Comparison of ENCODE assay signal across 25 mouse cellular contexts in genomic region chr8:44919487-44920082, GRCm38 (mm10). TPM values are rescaled to one million over a fixed set of nuclear protein-coding genes. Genes with fewer than 3 reads are reported as not detected.
"Had no signal": no experiment of that assay in that cellular context is flagged by ENCODE, and none has a peak within 500 bp of the region (broad histone marks: within the 10 kb centered on the region; RNA-seq: fewer than 3 reads in every experiment).

No protein-coding gene starts in this region.

- H3K27me3 ChIP-seq: heart, embryonic 12.5 days; hindbrain, embryonic 13.5 days; intestine, embryonic 15.5 days; limb, embryonic 12.5 days; liver, embryonic 13.5 days; liver, embryonic 15.5 days had no signal

- H3K4me1 ChIP-seq: heart, embryonic 10.5 days; heart, embryonic 12.5 days; hindbrain, embryonic 13.5 days; intestine, embryonic 15.5 days; limb, embryonic 12.5 days; liver, embryonic 13.5 days; liver, embryonic 15.5 days had no signal

- DNase-seq: gastrocnemius, postnatal 14 days; gastrocnemius, postnatal 36 days; heart, adult 18-20 months; heart, postnatal 14 days; heart, postnatal 36 days; kidney, adult 18-20 months; kidney, adult 8-10 months; kidney, postnatal 10 days; kidney, postnatal 25 days; kidney, postnatal 4 days; liver; liver, embryonic 13.5 days; liver, postnatal 0 days had no signal

- H3K4me2 ChIP-seq: heart, embryonic 12.5 days; hindbrain, embryonic 13.5 days; intestine, embryonic 15.5 days; limb, embryonic 12.5 days; liver, embryonic 11.5 days; liver, embryonic 13.5 days; liver, embryonic 15.5 days had no signal

- ATAC-seq: hindbrain, embryonic 16.5 days; inflammation-experienced regulatory T-cells, adult 6 months; intestine, embryonic 15.5 days; liver, postnatal 0 days had no signal

- H3K36me3 ChIP-seq: heart, embryonic 10.5 days; heart, embryonic 12.5 days; hindbrain, embryonic 13.5 days; intestine, embryonic 15.5 days; limb, embryonic 10.5 days; limb, embryonic 12.5 days; liver, embryonic 13.5 days; liver, embryonic 15.5 days had no signal

- H3K9ac ChIP-seq: heart, embryonic 12.5 days; hindbrain, embryonic 13.5 days; intestine, embryonic 15.5 days; limb, embryonic 12.5 days; liver, embryonic 13.5 days; liver, embryonic 15.5 days; liver, postnatal 0 days had no signal

- H3K27ac ChIP-seq: heart, embryonic 10.5 days; hindbrain, embryonic 13.5 days; intestine, embryonic 15.5 days; layer of hippocampus, adult 2 months; left cerebral cortex, adult 2 months; limb, embryonic 10.5 days; limb, embryonic 12.5 days; liver, embryonic 13.5 days; liver, embryonic 15.5 days had no signal

- H3K4me3 ChIP-seq: heart, embryonic 10.5 days; heart, embryonic 12.5 days; hindbrain, embryonic 13.5 days; intestine, embryonic 15.5 days; layer of hippocampus, adult 2 months; left cerebral cortex, adult 2 months; limb, embryonic 10.5 days; limb, embryonic 12.5 days; liver, embryonic 13.5 days; liver, embryonic 15.5 days had no signal

- H3K9me3 ChIP-seq: heart, embryonic 10.5 days; heart, embryonic 12.5 days; hindbrain, embryonic 13.5 days; intestine, embryonic 15.5 days; limb, embryonic 10.5 days; limb, embryonic 12.5 days; liver, embryonic 13.5 days; liver, embryonic 15.5 days had no signal

RNA-seq across cellular contexts. Expression of gene Fat1, which starts 15.7 kb away (rescaled TPM):
- polyA plus RNA-seq: inflammation-experienced regulatory T-cells, adult 6 months had no signal
